Mouse (Mus musculus) embryonic facial prominence, embryonic 10.5 days (tissue): ENCODE measurements around the gene Tiprl. TPM values are rescaled to one million over a fixed set of nuclear protein-coding genes. Genes with fewer than 3 reads are reported as not detected.

ENCODE experiments used
- DNase-seq: peaks from one replicate; pipeline ENCODE4 v3.0.0-alpha.2; 2017; ENCODE audit warnings: low spot score
- H3K27ac ChIP-seq: fragments of 300-500 bp; sonication (generic); replicated peaks from 2 replicates; pipeline ENCODE4 v1.5.1; 2016; ENCODE audit warnings: mild to moderate bottlenecking
- H3K27me3 ChIP-seq: fragments of 300-500 bp; sonication (generic); replicated peaks from 2 replicates; pipeline ENCODE4 v1.6.1; 2016; ENCODE audit warnings: low read depth, mild to moderate bottlenecking; ENCODE audit not compliant: poor library complexity, severe bottlenecking
- H3K36me3 ChIP-seq: fragments of 300-500 bp; sonication (generic); replicated peaks from 2 replicates; pipeline ENCODE4 v1.6.1; 2016; ENCODE audit warnings: mild to moderate bottlenecking, moderate library complexity
- H3K4me1 ChIP-seq: fragments of 300-500 bp; sonication (generic); 2 replicates; pipeline ENCODE4 v1.6.1; 2016
- H3K4me3 ChIP-seq: fragments of 300-500 bp; sonication (generic); 2 replicates; pipeline ENCODE4 v1.5.1; 2016; ENCODE audit warnings: mild to moderate bottlenecking, moderate library complexity
- H3K9me3 ChIP-seq: fragments of 300-500 bp; sonication (generic); 2 replicates; pipeline ENCODE4 v1.6.1; 2016; ENCODE audit warnings: mild to moderate bottlenecking
- WGBS: fragments of 180-500 bp; shearing (Covaris S2); methylation state at CpG from one replicate; pipeline ENCODE4 v1.1.7; 2016; 5-methylcytosine and 5-hydroxymethylcytosine counted together
- polyA plus RNA-seq: library from polyadenylated mRNA; unstranded; fragments of >200 nt; fragmentation: Nextera tagmentation; extraction: Ambion mirVana; gene quantifications from 2 replicates; pipeline ENCODE4 v1.2.1, GENCODE M21; 2016

Tiprl gene
- polyA plus RNA-seq, 1 experiment from 2014 or later: 105 TPM

DNA sequence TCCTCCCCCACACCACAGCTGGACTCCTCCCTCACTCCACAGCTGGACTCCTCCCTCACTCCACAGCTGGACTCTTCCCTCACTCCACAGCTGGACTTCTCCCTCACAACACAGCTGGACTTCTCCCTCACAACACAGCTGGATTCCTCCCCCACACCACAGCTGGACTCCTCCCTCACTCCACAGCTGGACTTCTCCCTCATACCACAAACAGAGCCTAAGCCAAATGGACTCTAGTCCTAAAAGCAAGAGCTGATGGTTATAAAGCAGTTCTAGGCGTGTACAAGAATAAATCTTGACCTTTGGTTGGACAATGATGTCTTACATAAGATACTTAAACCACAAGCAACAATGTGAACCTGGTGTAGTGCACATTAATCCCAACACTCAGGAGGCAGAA lies 37.8 kb downstream of the Tiprl start:
- no peak for DNase-seq
- no peak overlapping the region for H3K27ac ChIP-seq
- no peak overlapping the region for H3K4me3 ChIP-seq
- peaks cover 12% of the 10 kb centered on the region; the same call in 1 of the 2 replicates for H3K4me1 ChIP-seq
- no peaks in the 10 kb centered on the region for H3K36me3 ChIP-seq
- H3K9me3 ChIP-seq: no peaks in the 10 kb centered on the region
- H3K27me3 ChIP-seq: peaks cover 9% of the 10 kb centered on the region; the same call in 1 of the 2 replicates
- WGBS: 68% methylated on average over 1 of the region's 1 CpGs

DNA sequence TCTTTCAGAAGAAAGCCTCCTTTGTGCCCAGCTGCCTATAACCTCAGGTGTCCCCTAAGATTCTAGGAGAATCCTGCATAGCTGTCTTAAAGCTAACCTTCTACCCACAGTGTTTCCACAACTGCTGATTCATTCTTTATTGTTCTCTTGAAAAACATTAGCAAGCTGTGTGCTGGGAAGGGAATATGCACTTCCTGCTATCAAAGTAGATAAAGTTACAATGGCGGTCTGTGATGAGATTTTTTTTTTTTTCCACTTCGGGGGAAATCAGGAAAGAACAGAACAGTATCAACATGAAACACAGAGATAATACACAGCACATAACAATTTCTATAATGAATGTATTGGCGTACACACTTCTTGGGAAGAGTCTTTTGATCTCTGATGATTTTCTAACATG lies 38.9 kb downstream of the Tiprl start:
- Histone ChIP-seq H3K27ac (no peak overlapping the region), H3K36me3 (no peaks in the 10 kb centered on the region), H3K4me3 (no peak overlapping the region), H3K4me1 (peaks cover 21% of the 10 kb centered on the region), H3K27me3 (peaks cover 9% of the 10 kb centered on the region; the same call in 1 of the 2 replicates), H3K9me3 (no peaks in the 10 kb centered on the region)
- 79% methylated on average over 3 of the region's 3 CpGs for WGBS
- DNase-seq: no peak

DNA sequence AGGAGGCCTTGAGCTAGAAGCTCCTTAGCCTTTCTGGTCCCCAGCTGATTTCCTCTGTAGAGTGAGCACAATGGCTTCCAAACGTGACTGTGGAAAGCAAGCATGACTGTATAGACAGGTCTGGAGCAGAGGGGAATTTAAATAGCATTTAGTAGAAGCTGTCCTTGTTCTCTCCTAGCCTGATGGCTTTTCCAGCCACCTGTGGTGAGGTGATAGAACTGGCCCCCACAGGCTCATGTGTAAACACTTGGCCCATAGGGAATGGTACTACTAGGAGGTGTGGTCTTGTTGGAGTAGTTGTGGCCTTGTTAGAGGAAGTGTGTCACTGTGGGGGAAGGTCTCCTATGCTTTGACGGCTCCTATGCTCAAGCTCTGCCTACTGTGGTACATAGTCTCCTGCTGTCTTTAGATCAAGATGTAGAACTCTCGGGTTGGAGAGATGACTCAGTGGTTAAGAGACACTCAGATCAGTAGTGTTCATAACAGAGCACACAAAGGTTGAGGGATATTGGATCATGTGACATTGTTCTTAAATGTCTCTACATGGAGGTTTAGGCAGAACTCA lies 41.3 kb downstream of the Tiprl start:
- Histone ChIP-seq H3K36me3 (no peaks in the 10 kb centered on the region), H3K9me3 (no peaks in the 10 kb centered on the region), H3K4me3 (no peak overlapping the region), H3K4me1 (peaks cover 22% of the 10 kb centered on the region), H3K27me3 (peaks cover 12% of the 10 kb centered on the region; the same call in 1 of the 2 replicates), H3K27ac (no peak overlapping the region)
- 74% methylated on average over 3 of the region's 3 CpGs for WGBS
- DNase-seq: no peak

DNA sequence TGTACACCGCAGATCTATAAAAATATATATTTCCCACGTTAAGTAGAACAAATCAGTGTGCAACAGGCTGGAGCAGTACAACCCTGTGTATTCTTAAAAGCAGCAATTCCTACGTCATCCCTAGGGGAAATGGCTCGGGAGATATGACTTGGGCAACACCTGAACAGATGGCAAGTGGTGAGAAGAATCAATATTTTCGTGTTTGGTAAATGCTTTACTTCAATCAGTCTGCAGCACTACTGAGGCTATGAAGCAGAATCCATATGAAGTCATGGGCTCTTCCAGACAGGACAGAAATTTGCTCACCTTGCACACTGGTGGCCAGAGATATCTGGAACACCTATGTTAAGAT lies 42.2 kb downstream of the Tiprl start:
- Histone ChIP-seq H3K27me3 (peaks cover 12% of the 10 kb centered on the region; the same call in 1 of the 2 replicates), H3K9me3 (no peaks in the 10 kb centered on the region), H3K4me1 (peaks cover 22% of the 10 kb centered on the region), H3K27ac (peak overlapping the region; percentile 78), H3K36me3 (no peaks in the 10 kb centered on the region), H3K4me3 (peak overlapping the region; percentile 81)
- 15% methylated on average over 5 of the region's 5 CpGs for WGBS
- no peak for DNase-seq

DNA sequence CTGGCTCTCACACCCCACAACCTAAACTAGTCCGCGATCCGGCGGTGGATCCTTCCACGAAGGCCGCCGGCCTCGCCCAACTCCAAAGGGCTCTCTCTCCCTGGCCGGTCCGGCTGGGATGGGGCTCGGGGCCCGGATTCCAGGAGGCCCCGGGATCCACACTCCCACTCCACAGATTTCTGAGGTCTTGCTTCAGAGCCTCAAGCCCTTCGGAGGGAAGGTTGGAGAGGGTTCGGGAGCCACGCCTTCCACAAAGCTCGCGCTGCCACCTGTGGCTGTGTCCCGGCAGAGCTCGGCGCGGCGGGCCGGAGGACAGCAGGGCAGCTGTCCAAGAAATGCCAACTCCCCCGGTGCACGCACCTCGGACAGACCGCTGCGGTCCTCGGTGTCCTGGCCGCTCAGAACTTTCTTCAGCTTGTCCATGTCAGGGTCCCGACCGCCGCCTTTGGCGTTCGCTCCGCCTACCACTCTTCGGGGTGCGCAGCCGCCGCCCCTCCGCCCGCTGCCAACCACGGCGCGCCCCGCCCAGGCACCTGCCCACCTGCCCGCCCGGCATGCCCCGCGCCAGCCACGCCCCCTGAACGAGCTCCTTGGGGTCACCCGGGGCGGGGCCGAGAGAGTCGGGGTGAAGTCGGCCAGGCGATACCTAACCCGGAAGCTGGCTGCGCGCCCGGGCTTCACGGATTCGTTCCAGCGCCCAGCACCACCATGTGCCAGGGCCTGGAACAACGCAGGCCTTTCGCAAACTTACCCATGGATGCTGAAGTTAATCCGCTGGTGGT lies 42.7 kb downstream of the Tiprl start, which contains the start of gene Sft2d2:
Sft2d2 (minus strand) TSS at position 559 of the 782 bp plus-strand sequence.
- WGBS: under 1% methylated on average over 68 of the region's 69 CpGs
- Histone ChIP-seq H3K36me3 (no peaks in the 10 kb centered on the region), H3K9me3 (no peaks in the 10 kb centered on the region), H3K4me3 (peak within 1 kb of the TSS; percentile 81), H3K4me1 (peaks cover 25% of the 10 kb centered on the region), H3K27ac (peak within 1 kb of the TSS; percentile 78), H3K27me3 (peaks cover 12% of the 10 kb centered on the region; the same call in 1 of the 2 replicates)
- DNase-seq: peak; percentile 91

DNA sequence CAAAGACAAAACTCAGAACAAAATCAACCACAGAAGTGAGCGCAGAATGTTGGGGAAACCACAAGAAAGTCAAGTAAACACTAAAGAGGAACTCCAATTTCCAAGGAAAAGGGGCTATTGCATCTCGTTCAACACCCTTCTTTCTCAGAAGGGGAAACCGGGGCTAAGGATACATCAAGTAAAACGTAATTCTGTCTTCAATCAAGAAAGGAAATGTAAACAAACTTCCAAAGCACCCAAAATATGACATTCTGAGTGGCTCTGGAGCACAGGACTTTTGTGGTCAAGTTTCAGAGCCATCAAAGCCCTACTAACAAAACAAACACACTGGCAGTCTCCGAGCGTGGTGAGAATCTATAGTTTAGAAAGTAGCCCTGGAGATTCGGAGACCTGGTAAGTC lies 43.4 kb downstream of the Tiprl start:
- no peaks in the 10 kb centered on the region for H3K9me3 ChIP-seq
- H3K4me1 ChIP-seq: peaks cover 29% of the 10 kb centered on the region
- WGBS: 20% methylated on average over 7 of the region's 7 CpGs
- no peak for DNase-seq
- H3K36me3 ChIP-seq: no peaks in the 10 kb centered on the region
- H3K4me3 ChIP-seq: peak overlapping the region; percentile 81
- H3K27me3 ChIP-seq: peaks cover 12% of the 10 kb centered on the region; the same call in 1 of the 2 replicates
- H3K27ac ChIP-seq: no peak overlapping the region; the same call in 1 of the 2 replicates

DNA sequence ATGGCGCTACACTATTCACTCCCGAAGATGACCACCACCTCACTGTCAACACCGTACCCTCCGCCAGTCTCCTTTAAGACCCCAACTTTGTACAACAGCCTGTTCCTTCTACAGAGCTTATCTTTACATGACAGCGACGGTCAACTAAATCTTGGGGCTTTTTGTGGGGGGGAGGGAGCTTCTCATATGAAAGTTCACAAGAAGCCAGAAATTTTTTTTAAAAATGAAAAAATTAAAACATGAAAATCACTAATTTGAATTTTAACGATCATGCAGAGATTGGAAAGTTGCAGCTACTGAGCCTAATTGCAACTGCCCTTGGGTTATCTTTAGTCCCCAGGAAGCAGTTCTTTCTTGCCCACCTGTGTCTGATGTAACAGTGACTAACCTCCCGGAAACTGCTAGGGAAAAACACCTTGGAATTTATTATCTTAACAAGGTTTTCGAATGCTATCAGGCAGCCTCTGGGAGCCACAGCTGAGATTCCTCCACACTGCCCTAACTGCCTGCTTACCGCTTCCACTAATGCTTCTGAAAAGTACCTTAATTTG lies 44.0 kb downstream of the Tiprl start:
- no peaks in the 10 kb centered on the region for H3K36me3 ChIP-seq
- no peaks in the 10 kb centered on the region for H3K9me3 ChIP-seq
- 76% methylated on average over 10 of the region's 10 CpGs for WGBS
- H3K27ac ChIP-seq: no peak overlapping the region
- peak overlapping the region; percentile 81 for H3K4me3 ChIP-seq
- H3K27me3 ChIP-seq: peaks cover 12% of the 10 kb centered on the region; the same call in 1 of the 2 replicates
- peaks cover 29% of the 10 kb centered on the region for H3K4me1 ChIP-seq
- DNase-seq: no peak

DNA sequence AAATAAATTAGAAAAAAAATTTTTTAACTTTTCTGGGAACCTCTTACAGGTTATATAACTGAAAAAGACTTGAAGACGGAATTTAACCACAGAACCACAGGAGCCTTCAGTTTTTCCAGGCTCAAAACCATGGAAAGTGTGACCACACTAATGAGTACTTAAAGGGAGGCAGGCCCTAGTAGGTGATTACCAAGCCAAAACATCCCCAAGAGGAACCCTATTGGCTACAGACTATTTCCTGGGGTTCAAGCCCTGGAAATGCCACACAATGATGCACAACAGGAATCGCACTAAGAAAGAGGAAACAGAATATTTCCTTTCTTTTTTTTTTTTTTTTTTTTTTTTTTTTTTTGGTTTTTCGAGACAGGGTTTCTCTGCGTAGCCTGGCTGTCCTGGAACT lies 44.7 kb downstream of the Tiprl start:
- H3K4me1 ChIP-seq: peaks cover 32% of the 10 kb centered on the region
- DNase-seq: no peak
- H3K27ac ChIP-seq: no peak overlapping the region
- peaks cover 12% of the 10 kb centered on the region; the same call in 1 of the 2 replicates for H3K27me3 ChIP-seq
- H3K36me3 ChIP-seq: no peaks in the 10 kb centered on the region
- no peak overlapping the region for H3K4me3 ChIP-seq
- no peaks in the 10 kb centered on the region for H3K9me3 ChIP-seq
- 85% methylated on average over 4 of the region's 4 CpGs for WGBS

DNA sequence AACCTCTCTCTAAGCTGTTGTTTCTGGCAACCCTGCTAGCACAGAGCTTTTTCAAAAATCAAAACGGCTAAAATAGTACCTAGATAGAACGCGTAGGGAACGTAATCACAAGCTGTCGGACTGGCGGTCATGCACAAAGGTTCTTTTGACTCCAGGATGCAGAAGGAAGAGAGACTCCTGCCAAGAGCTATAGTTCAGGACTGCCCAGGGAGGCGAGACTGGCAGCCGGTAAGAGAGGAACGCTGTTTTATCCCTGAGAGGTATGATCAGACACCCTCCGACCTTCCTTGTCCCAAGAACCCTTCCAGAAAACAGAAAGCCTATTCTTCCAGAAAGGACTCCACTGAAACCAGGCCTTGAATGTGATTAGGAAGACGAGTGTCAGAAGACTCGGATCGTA lies 45.2 kb downstream of the Tiprl start:
- H3K27ac ChIP-seq: no peak overlapping the region
- H3K9me3 ChIP-seq: no peaks in the 10 kb centered on the region
- WGBS: 55% methylated on average over 13 of the region's 13 CpGs
- peaks cover 12% of the 10 kb centered on the region; the same call in 1 of the 2 replicates for H3K27me3 ChIP-seq
- DNase-seq: no peak
- peaks cover 37% of the 10 kb centered on the region for H3K4me1 ChIP-seq
- no peak overlapping the region for H3K4me3 ChIP-seq
- peaks cover 2% of the 10 kb centered on the region for H3K36me3 ChIP-seq

DNA sequence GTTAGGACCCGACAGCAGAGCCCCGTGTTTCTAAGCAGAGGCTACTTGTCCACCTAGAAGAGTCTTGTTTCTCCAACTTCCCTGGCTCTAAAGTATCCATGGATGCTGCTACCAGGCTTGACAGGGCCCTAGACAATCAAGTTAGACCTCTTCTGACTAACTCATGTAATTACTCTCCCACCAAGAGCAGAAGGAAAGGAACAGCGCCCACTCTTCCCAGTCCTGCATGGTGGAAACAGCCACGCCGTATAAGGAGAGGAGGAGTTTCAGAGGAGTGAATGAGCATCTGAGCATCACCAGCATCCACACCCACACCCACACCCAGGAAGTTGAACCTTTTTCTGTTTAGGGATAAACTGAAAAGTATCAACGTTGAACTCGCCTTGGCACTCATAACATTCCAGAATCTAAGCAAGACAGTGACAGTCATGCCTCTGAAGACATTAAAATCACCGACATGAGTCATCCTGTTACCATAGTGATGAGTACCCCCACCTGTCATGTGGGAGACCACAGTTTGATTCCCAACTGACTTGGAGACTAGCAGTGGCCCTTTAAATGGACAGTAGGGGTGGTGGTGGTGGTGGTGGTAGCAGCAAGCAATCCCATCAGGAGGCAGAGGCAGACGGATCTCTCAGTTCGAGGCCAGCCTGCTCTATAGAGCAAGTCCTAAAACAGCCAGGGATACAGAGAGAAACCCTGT lies 46.1 kb downstream of the Tiprl start:
- Histone ChIP-seq H3K36me3 (peaks cover 5% of the 10 kb centered on the region), H3K27ac (no peak overlapping the region), H3K27me3 (peaks cover 12% of the 10 kb centered on the region; the same call in 1 of the 2 replicates), H3K9me3 (no peaks in the 10 kb centered on the region), H3K4me1 (peaks cover 37% of the 10 kb centered on the region), H3K4me3 (no peak overlapping the region)
- no peak for DNase-seq
- WGBS: 91% methylated on average over 10 of the region's 10 CpGs

DNA sequence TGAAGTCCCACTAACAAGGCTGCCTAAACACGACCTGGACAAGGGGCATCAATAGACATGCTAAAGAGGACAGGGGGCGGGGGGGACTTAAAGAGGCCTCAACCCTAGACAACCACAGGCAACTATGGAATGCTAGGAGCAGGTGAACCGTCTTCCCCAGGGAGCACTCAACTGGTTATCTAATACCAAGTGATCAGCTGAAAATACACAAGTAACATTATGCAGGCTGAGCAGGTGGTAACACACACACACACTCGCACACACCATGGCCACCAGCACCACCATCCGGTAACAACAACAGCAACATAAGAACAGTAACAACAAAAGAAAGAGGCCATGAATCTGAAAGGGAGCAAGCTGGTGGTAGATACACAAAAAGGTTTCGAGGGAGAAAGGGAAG lies 46.7 kb downstream of the Tiprl start:
- WGBS: 80% methylated on average over 6 of the region's 6 CpGs
- peaks cover 7% of the 10 kb centered on the region; the same call in 1 of the 2 replicates for H3K27me3 ChIP-seq
- peaks cover 5% of the 10 kb centered on the region for H3K36me3 ChIP-seq
- no peak for DNase-seq
- no peak overlapping the region for H3K4me3 ChIP-seq
- H3K4me1 ChIP-seq: peaks cover 35% of the 10 kb centered on the region
- no peak overlapping the region for H3K27ac ChIP-seq
- H3K9me3 ChIP-seq: no peaks in the 10 kb centered on the region

DNA sequence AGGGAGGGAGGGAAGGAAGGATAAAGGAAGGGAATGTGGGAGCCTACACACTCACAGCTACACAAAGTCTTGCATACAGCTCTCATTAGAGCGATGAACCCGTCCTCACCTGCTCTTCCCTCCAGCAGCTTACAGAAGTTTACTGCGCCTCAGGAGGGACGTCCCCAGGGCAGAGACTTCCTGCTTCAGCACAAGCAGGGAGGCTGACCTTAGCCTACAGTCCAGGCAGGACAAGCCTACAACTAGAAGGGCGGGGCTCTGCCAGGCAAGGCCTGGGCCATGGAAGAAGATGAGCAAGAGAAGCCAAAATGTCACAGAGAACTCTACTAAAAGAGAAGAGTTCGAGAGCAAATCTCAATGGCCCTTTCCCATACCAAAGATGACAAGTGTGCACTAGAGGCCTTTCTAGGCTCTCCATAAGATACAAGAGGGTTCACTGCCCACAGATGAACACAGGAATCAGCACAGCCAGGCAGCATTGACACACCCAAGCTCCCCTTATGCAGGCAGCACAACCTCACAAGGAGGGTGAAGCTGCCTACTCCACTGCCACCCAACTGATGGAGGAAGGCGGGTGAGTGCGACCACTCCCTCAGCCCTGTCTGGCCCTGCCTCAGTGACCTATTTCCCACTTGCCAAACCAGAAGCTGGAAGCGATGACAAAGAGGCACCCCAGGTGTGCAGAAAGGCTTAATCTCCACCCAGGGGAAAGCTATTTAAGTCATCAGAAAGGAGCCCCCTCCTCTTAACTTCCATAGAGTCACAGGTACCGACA lies 47.8 kb downstream of the Tiprl start:
- Histone ChIP-seq H3K9me3 (no peaks in the 10 kb centered on the region), H3K27ac (no peak overlapping the region), H3K4me1 (peaks cover 25% of the 10 kb centered on the region), H3K4me3 (no peak overlapping the region), H3K27me3 (peaks cover 3% of the 10 kb centered on the region; the same call in 1 of the 2 replicates), H3K36me3 (peaks cover 5% of the 10 kb centered on the region)
- WGBS: 68% methylated on average over 10 of the region's 10 CpGs
- DNase-seq: no peak
